Comparison of ENCODE assay signal across 25 mouse cellular contexts in the genomic region with DNA sequence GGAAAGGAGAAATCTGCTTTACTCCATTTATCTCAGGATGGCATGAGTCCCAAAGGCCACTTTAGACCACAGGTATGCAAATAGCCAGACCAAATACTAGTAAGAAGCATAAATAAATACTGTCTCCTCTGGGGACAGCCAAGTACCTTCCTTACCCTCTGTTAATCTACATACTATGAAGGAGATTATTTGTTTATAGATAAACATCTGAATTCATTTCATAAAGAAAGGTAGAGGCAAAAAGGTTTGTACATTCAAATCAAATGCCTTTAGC. TPM values are rescaled to one million over a fixed set of nuclear protein-coding genes. Genes with fewer than 3 reads are reported as not detected.
DNase-seq lines count a peak whose midpoint lies in the region; ATAC-seq and TF ChIP-seq lines count a peak whose summit lies in the region.
"Had no signal": no experiment of that assay in that cellular context is flagged by ENCODE, and none has a peak within 500 bp of the region (broad histone marks: within the 10 kb centered on the region; RNA-seq: fewer than 3 reads in every experiment).

No protein-coding gene starts in this region.

- 0 out of 2 replicates have a peak, but pooled peaks cover 6% of the 10 kb centered on the region for H3K9me3 ChIP-seq in heart, embryonic 16.5 days (replicated peaks; ENCODE audit: control insufficient read depth, low read length)
- H3K9me3 ChIP-seq in heart, embryonic 10.5 days: no peaks in the 10 kb centered on the region
- H3K9me3 ChIP-seq: embryonic facial prominence, embryonic 15.5 days; hindbrain, embryonic 15.5 days; intestine, embryonic 15.5 days; liver, embryonic 15.5 days; megakaryocyte, embryonic 14.5 days; stomach, embryonic 15.5 days had no signal

- DNase-seq in heart, embryonic 10.5 days (ENCODE audit: low spot score): no peak
- DNase-seq in 3T3-L1 (ENCODE audit: low read depth, low spot score) (peak; percentile 66), Patski (ENCODE audit: low read depth, low spot score) (no peak)
- DNase-seq in left cerebral cortex, postnatal 14 days (ENCODE audit: low spot score in 2 of 2): no peak
- DNase-seq in layer of hippocampus, postnatal 25 days (ENCODE audit: extremely low spot score in 1 of 2, low spot score in 1 of 2): no peak
- DNase-seq: adrenal gland, postnatal 25 days; cerebellum, adult 18-20 months; cerebellum, postnatal 25 days; lung, postnatal 10 days; right cerebral cortex, adult 18-20 months; spleen, adult 18-20 months; thymus, adult 18-20 months; thymus, postnatal 4 days had no signal

- intact Hi-C loops in left cerebral cortex, postnatal 14 days (cut with DNase I): no loop called here

- CTCF ChIA-PET in Patski (lab: Charles Lee): no interaction called here

- H3K4me2 ChIP-seq in heart, embryonic 16.5 days (ENCODE audit: low read depth, low read length): no peak overlapping the region
- peak overlapping the region; percentile 13 for H3K4me2 ChIP-seq in myocyte (ENCODE audit: low read depth)
- H3K4me2 ChIP-seq: embryonic facial prominence, embryonic 15.5 days; hindbrain, embryonic 15.5 days; intestine, embryonic 15.5 days; liver, embryonic 15.5 days; midbrain, embryonic 15.5 days; stomach, embryonic 15.5 days had no signal

- POLR2A ChIA-PET in Patski (lab: Charles Lee): no interaction called here

- TF ChIP-seq POLR2A in myocyte (IDR thresholded peaks at IDR 0.05; ENCODE audit: insufficient read length, low read depth): no peak

- no peak overlapping the region for H3K4me3 ChIP-seq in heart, embryonic 16.5 days (ENCODE audit: low read length)
- H3K4me3 ChIP-seq in heart, embryonic 10.5 days: no peak overlapping the region
- no peak overlapping the region for H3K4me3 ChIP-seq in myocyte
- H3K4me3 ChIP-seq: embryonic facial prominence, embryonic 15.5 days; forebrain, embryonic 10.5 days; hindbrain, embryonic 15.5 days; intestine, embryonic 15.5 days; liver, embryonic 15.5 days; megakaryocyte, embryonic 14.5 days; midbrain, embryonic 15.5 days; stomach, embryonic 15.5 days had no signal

- H3K36me3 ChIP-seq in heart, embryonic 16.5 days (ENCODE audit: control insufficient read depth, insufficient read depth): no peaks in the 10 kb centered on the region
- H3K36me3 ChIP-seq in heart, embryonic 10.5 days: no peaks in the 10 kb centered on the region
- no peaks in the 10 kb centered on the region for H3K36me3 ChIP-seq in myocyte (ENCODE audit: control insufficient read depth, insufficient read depth)
- H3K36me3 ChIP-seq: embryonic facial prominence, embryonic 15.5 days; forebrain, embryonic 10.5 days; hindbrain, embryonic 15.5 days; intestine, embryonic 15.5 days; liver, embryonic 15.5 days; midbrain, embryonic 15.5 days; stomach, embryonic 15.5 days had no signal

- H3K9ac ChIP-seq in heart, embryonic 16.5 days (ENCODE audit: low read length): no peak overlapping the region
- H3K9ac ChIP-seq: embryonic facial prominence, embryonic 15.5 days; hindbrain, embryonic 15.5 days; intestine, embryonic 15.5 days; liver, embryonic 15.5 days; midbrain, embryonic 15.5 days; stomach, embryonic 15.5 days had no signal

- ATAC-seq in heart, embryonic 16.5 days (replicated peaks; ENCODE audit: extremely low read depth, insufficient read depth, low FRiP score): no peak
- ATAC-seq in Patski: peak; percentile 71
- ATAC-seq: intestine, embryonic 15.5 days; midbrain, embryonic 15.5 days had no signal

- H3K79me2 ChIP-seq in myocyte (ENCODE audit: control insufficient read depth, insufficient read depth): no peaks in the 10 kb centered on the region

- in situ Hi-C loops in Patski (cut with MboI; ENCODE audit: low pct_unique_long_range_greater_than_20kb): no loop called here

- peak overlapping the region; percentile 49 for H3K27ac ChIP-seq in heart, embryonic 16.5 days (ENCODE audit: low read length)
- H3K27ac ChIP-seq in heart, embryonic 10.5 days: no peak overlapping the region
- H3K27ac ChIP-seq: embryonic facial prominence, embryonic 15.5 days; forebrain, embryonic 10.5 days; hindbrain, embryonic 15.5 days; intestine, embryonic 15.5 days; liver, embryonic 15.5 days; midbrain, embryonic 15.5 days; stomach, embryonic 15.5 days had no signal

- TF ChIP-seq CTCF in Patski (IDR thresholded peaks at IDR 0.05): no peak

- H3K27me3 ChIP-seq in heart, embryonic 16.5 days (ENCODE audit: control insufficient read depth, insufficient read depth, low read length): no peaks in the 10 kb centered on the region
- H3K27me3 ChIP-seq in heart, embryonic 10.5 days (ENCODE audit: insufficient read depth, poor library complexity, severe bottlenecking): no peaks in the 10 kb centered on the region
- H3K27me3 ChIP-seq in Patski: no peaks in the 10 kb centered on the region
- no peaks in the 10 kb centered on the region for H3K27me3 ChIP-seq in myocyte (ENCODE audit: control insufficient read depth, insufficient read depth, insufficient read length)
- H3K27me3 ChIP-seq: embryonic facial prominence, embryonic 15.5 days; hindbrain, embryonic 15.5 days; intestine, embryonic 15.5 days; liver, embryonic 15.5 days; megakaryocyte, embryonic 14.5 days; midbrain, embryonic 15.5 days; stomach, embryonic 15.5 days had no signal

- H3K4me1 ChIP-seq in heart, embryonic 16.5 days (ENCODE audit: control insufficient read depth, insufficient read depth, low read length): no peaks in the 10 kb centered on the region
- no peaks in the 10 kb centered on the region for H3K4me1 ChIP-seq in heart, embryonic 10.5 days
- H3K4me1 ChIP-seq: embryonic facial prominence, embryonic 15.5 days; forebrain, embryonic 10.5 days; hindbrain, embryonic 15.5 days; intestine, embryonic 15.5 days; liver, embryonic 15.5 days; midbrain, embryonic 15.5 days; stomach, embryonic 15.5 days had no signal

- H3ac ChIP-seq in myocyte (ENCODE audit: control insufficient read depth, insufficient read length): no peak overlapping the region

TF ChIP-seq in myocyte, 11 proteins besides CTCF, POLR2A, EP300 and RAD21:
- no peak for TF ChIP-seq REST (IDR thresholded peaks at IDR 0.05; ENCODE audit: insufficient read depth, insufficient read length)
- no peak for TF ChIP-seq E2F4 (IDR thresholded peaks at IDR 0.05; ENCODE audit: insufficient read depth)
- TF ChIP-seq TCF3 (IDR thresholded peaks at IDR 0.05; ENCODE audit: insufficient read length, low read depth): no peak
- TF ChIP-seq SRF (IDR thresholded peaks at IDR 0.05; ENCODE audit: control insufficient read depth, insufficient read length, low read depth): no peak
- no peak for TF ChIP-seq POLR2AphosphoS2 (IDR thresholded peaks at IDR 0.05; ENCODE audit: insufficient read length, low read depth)
- TF ChIP-seq CEBPB (IDR thresholded peaks at IDR 0.05; ENCODE audit: insufficient read depth, poor library complexity, severe bottlenecking): no peak
- TF ChIP-seq TCF12 (IDR thresholded peaks at IDR 0.05; ENCODE audit: insufficient read depth, poor library complexity, severe bottlenecking): no peak
- no peak for TF ChIP-seq MAX (IDR thresholded peaks at IDR 0.05; ENCODE audit: low read depth)
- no peak for TF ChIP-seq MYOG (IDR thresholded peaks at IDR 0.05; ENCODE audit: control insufficient read depth in 1 of 3, insufficient read depth in 1 of 3, insufficient read length in 2 of 3, low read depth in 2 of 3)
- TF ChIP-seq USF1 (IDR thresholded peaks at IDR 0.05; ENCODE audit: low read depth): no peak
- no peak for TF ChIP-seq MYOD1 (IDR thresholded peaks at IDR 0.05; ENCODE audit: control insufficient read depth in 1 of 3, insufficient read length in 2 of 3, low read depth in 2 of 3)

RNA-seq across cellular contexts. Expression of a gene that starts 22.0 kb away (rescaled TPM):
- polyA plus RNA-seq in heart, embryonic 16.5 days (2015; fragmentation: Nextera tagmentation; extraction: Ambion mirVana): 0.35 and 0.85 TPM in 2 replicates
- polyA plus RNA-seq in heart, embryonic 10.5 days (2016; fragmentation: Nextera tagmentation; extraction: Ambion mirVana): 0.28 and 0.40 TPM in 2 replicates
- not detected for polyA plus RNA-seq in Patski (2021)
- not detected for polyA plus RNA-seq in myocyte (2012; fragmentation: generic; extraction: Trizol)
- total RNA-seq in left cerebral cortex, postnatal 14 days (2021): under 1 TPM; 0.29 to 0.44 TPM
- under 1 TPM in 1 of 2 experiments, not detected in 1; 0.28 TPM for total RNA-seq in layer of hippocampus, postnatal 25 days (2021)
- total RNA-seq: layer of hippocampus, postnatal 14 days had no signal
- polyA plus RNA-seq: C2C12; midbrain, embryonic 15.5 days had no signal
